Mouse (Mus musculus) frontal cortex, postnatal 36 days (tissue): Measurements from ENCODE around the gene Zfp27.
A peak's percentile ranks its signal among the peaks of the same experiment; 100 is the strongest.

Source experiments
- DNase-seq, 2 experiments: peaks; one replicate each; pipeline ENCODE4 v3.0.0; 2022; ENCODE audit warnings: low spot score in 2 of 2

The Zfp27 gene

DNA sequence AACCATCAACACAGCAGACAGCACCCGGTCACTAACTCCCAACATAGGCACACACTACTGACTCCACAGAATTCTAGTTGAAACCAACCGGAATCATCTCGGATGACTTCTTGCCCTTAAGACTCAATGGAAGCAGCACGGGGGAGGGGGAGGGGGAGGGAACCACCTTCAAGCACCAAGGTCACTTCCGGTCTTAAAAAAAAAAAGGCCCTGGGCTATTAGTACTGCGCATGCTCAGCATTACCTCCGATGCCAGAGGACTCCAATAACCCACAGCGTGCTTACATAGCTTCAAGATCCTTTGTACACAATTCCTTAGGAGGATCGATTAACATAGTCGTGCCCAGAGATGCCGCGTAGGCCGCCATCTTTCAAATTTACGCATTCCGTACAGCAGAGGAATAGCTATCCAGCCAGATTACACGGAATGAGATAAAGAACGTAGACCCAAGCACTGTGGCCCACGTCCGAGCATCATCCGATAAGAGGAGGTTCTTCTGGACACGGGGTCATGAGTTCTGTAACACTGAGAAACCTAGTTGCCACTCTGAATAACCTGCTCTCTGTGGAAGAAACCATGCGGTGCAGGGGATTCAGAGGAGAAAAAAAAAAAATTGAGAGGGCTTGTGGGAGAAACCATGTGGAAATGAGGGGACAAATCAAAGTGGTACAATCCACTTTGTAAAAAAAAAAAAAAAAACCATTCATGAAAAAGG, at the start of gene Zfp27:
Gene Zfp27, minus strand, starts transcription at position 607 of the 716 bp plus-strand sequence.
- DNase-seq: peak; percentile 74 to 75

DNA sequence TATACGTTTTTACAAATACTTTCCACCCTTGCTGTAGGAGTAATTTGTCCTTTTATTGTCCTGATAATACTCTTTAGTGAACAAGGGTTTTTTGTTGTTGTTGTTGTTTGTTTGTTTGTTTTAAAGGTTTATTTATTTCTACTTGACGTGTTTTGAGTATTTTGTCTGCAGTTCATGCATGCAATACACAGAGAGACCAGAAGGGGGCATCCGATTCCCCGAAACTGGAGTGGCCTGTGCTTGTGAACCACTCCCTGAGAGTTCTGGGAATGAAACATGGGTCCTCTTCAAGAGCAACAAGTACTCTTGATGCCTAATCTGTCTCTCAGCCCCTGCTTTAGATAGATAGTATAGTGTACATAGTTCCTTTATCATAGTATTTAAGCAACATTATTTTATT, 48.4 kb upstream of the Zfp27 start:
- DNase-seq: peak in 1 of 2 experiments; percentile 13

DNA sequence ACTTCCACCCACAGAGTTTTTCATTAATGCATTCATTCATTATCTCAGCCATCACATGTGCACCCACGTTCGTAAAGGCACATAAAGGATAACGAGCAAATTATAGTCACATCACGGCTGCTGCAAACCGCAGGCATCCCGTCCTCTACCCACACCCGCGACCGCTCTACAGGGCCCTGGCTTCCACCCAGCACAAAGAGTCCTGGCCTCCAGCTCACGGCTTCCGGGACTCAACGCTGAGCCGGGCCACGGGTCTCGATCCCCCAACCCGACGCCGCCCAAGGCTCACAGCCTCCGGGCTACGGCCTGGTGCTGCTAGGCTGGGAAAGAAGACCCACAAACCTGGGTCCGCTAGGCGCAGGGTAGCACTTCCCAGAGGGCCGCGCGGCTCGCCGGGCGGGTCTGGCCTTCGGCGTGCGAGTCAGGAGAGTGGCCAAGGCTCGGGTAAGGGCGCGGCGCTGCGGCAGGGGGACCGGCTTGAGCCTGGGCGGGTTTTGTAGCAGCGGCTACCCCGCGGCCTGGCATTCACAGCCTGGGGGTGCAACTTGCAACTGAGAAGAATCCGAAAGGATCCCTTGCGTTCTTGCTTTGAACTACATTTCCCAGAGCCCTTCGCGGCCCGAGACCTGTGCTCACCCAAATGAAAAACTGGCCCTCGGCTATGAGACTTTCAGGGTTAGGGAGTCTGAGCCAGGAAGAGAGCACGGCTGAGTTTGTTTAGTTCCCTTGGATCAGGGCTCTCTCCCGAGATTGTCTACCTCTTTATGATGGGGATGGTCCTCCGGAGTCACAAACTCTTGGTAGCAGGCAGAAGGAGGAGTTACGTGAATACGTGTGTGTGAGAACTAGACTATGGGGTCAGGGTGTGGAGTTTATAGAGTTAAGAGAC, 47.4 kb upstream of the Zfp27 start, which contains the start of gene Zfp74:
Gene Zfp74, minus strand, starts transcription at position 577 of the 889 bp plus-strand sequence.
- DNase-seq: peak; percentile 78 to 84

DNA sequence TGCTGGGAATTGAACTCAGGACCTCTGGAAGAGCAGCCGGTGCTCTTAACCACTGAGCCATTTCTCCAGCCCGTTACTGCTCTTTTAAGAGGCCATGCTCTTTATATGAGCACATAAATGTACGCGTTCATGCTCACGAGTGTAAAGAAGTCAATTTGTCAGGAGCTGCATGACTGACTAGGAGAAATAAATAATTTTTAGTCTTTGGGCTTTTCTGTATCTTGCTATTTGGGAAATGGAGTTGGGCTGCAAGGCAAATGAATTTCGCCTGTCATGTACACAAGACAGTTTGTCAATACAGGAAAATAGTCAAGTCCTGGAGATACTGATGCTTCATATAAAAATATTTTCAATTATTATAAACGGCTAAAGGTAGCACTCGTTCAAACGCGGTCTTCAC, 46.7 kb upstream of the Zfp27 start:
- DNase-seq: no peak

DNA sequence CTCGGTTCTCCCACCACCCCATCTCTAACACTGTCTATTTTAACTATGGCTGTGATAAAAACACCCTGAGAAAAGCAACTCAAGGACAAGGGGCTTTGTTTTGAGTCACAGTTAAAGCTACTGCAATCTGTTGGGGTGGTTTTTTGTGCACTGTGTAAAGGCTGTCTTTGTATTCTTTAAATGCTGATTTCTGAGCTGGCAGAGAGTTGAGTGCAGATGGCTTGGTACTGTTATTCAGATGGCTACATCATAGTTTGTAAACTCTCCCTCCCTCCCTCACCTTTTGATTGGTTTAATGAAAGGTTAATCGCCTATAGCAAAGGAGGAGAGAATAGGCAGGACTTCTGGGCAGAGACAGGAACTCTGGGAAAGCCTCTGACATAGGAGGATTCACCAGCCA, 37.8 kb upstream of the Zfp27 start:
- DNase-seq: no peak

DNA sequence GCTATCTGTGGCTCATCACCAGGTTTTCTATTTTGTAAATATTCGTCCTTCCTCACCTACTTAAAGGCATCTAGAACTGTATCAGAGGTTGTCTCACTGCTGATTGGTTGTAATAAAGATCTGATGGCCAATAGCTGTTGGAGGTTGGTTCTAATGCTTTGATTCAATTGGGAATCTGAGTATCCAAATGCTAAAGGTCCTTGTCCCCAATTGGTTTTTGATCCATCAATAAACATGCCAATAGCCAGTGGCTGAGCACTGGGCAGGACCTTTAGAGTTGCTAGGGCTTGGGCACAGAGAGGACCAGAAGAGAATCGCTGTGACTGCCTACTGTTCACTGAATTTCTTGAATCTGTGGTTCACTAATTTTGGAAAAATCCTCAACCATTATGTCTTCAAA, 37.3 kb upstream of the Zfp27 start:
- no peak for DNase-seq

DNA sequence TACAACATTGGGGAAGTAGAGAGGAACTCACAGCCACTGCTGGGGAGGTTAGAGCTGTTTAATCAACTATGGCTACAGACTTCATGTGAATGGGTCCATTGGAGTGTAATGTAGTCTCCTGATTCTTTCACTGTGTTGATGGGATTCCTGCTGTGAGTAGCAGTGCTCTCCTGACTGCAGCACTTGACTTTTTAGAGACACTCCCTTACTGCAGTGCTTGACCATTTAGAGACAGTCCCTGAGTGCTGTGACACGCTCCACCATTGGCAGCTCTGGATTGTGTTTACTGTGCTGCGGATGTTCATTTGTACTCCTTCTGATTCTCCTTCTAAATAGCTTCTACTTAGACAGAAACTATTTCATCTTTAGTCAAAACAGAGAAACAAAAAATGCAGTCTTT, 36.4 kb upstream of the Zfp27 start:
- no peak for DNase-seq

DNA sequence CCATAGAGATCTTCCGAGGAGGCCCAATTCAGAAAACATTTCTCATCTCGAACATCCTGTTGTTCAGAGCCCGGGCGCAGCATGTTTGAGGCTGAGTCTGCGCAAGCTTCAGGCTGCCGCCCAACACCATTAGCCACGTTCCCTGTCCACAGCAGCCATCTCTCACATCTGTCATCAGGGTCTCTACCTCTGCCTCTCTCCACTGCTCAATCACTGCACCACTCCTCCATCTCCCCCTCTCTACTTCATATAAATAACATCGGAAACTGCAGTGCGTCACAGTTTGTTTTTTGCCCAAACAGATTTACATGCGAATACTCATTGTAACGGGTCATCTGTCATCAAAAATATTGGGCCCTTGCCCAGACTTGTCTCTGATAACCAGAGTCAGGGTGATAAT, 34.7 kb upstream of the Zfp27 start:
- no peak for DNase-seq

DNA sequence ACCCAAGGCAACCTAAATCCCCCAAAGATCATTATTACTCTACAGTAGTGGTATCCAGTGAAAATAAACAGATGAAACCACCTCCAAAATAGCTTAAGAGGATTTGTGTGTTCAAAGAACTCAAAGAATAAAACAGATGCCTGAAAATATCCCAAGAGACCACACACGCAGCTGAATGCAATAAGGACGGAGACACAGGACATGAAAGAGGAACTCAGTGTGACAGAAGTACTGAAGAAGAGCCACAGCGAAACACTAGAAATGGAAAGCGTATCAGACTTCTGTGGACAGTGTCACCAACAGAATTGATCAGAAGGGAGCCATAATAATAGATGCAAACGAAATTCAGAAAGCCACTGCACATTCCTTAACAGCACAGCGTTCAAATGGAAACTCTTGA, 32.5 kb upstream of the Zfp27 start:
- no peak for DNase-seq

DNA sequence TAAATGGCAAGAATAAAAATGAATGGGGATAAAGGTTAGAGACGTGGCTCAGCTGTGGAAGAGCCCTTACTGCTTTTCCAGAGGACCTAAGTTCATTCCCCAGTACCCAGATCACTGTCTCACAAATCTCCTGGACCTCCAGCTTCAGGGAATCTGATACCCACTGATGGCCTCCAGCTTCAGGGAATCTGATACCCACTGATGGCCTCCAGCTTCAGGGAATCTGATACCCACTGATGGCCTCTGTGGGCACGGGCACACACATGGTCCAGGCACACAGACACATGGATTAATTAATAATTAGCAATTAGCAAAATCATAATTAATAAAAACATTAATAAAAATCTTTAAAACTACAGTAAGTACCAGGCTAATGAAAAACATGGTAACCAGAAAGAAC, 16.4 kb upstream of the Zfp27 start:
- DNase-seq: no peak

DNA sequence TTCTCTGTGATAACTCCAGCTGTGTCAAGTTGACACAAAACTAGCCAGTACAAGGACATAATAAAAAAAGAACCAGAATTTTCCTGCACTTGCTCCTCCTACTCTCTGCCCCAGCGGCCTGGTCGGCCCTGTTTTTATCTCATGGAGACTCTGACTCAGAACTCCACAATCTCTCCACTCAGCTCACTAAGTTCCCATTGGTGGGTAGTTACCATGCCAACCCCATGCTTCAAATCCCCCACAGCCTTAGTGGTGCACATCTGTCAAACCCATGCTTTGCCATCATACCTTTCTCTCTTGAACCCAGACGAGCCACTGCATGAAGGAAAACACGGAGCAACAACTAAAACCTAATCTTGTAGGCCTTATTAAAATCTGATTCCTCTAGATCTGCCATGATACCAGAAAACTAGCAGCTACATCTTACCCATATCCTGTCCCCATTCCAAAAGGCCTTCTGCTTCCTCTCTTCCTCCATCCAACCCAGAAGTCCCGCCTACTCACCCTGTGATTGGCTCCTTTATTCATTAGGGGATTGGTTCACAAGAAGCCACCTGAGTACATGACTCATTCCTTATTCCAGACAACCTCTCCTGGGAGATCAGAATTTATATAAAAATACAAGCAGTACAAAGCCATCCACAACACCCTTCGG, 15.2 kb upstream of the Zfp27 start:
- DNase-seq: peak in 1 of 2 experiments; percentile 23

DNA sequence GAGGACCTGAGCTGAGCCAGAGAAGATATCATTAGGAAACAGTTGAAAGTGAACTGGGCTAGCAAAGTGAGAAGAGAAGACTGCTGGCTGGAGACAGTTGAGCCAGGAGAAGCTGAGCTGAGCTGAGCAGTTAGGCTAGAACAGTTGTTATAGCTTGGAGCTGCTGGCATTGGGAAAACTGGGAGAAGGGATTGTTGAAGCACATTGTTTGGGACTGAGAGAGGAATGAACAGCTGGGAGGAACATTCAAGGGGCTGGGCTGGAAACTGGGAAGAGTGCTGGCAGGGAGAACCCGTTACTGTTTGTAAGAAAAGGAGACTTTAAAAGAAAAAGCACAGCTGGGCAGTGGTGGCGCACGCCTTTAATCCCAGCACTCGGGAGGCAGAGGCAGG, 11.7 kb upstream of the Zfp27 start:
- no peak for DNase-seq

DNA sequence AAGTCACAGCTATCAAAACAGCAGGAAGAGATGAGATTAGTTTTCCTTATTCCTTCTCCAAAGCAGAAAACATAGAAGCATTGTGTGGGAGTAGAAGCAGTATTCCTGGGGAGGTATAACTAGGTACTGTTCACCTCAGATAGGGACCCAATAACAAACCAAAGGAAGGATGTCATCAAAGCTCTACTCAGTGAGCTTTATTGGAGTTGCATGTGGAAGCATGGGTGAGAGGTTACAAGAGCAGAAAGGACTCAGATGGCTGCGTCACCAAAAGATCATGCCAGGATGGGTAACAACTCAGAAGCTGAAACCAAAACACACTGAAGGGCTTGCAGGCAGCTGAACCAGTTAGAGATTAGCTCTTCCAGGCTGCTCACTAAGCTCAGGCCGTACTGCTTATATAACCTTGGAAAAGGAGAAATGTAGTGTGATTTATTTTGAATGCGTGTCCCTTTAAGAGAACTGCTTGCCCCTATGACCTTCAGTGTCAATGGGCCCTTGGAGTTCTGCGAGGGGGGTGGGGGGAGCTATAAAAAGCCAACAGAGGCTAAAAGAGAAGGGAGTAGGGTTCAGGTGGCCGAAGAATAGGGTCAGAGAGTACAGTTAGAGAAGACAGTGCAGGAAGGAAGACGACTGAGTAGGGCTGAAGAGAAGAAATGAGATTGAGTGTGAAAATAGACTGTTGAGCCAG, 11.1 kb upstream of the Zfp27 start:
- DNase-seq: no peak

DNA sequence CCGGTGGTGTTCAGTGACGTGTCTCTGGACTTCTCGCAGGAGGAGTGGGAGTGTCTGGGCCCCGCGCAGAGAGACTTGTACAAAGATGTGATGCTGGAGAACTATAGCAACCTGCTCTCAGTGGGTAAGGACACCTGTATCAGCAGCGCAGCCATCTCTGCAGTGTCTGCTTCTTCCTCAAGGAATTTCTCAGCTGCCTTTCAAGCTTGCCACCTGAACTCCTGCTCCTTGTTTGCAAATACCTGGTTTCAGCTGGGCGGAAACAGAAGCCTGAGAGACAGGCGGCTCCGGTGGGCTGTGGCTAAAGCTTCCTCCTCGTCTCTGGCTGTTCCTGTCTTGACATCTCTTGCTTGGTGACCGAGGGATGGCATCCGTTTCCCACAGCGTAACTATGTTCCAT, 5.8 kb upstream of the Zfp27 start:
- DNase-seq: no peak

DNA sequence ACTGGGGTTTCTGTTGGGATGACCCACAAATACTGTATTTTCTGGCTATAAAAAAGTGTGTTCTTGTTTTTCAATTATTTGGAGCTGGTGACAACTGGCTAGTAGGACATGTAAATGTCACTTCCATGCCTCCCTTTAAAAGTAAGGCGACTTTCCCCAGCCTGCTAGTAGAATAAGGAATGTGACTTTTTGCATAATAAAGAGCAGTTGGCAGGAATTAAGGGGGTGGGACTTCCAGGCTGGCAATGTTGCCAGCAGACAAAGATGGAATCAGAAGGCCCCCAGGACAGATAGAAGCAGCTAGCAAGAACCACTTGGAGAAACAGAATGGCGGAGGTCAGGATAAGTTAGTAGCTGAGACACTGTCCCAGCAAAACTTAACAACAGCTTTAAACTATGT, 3.9 kb upstream of the Zfp27 start:
- no peak for DNase-seq

DNA sequence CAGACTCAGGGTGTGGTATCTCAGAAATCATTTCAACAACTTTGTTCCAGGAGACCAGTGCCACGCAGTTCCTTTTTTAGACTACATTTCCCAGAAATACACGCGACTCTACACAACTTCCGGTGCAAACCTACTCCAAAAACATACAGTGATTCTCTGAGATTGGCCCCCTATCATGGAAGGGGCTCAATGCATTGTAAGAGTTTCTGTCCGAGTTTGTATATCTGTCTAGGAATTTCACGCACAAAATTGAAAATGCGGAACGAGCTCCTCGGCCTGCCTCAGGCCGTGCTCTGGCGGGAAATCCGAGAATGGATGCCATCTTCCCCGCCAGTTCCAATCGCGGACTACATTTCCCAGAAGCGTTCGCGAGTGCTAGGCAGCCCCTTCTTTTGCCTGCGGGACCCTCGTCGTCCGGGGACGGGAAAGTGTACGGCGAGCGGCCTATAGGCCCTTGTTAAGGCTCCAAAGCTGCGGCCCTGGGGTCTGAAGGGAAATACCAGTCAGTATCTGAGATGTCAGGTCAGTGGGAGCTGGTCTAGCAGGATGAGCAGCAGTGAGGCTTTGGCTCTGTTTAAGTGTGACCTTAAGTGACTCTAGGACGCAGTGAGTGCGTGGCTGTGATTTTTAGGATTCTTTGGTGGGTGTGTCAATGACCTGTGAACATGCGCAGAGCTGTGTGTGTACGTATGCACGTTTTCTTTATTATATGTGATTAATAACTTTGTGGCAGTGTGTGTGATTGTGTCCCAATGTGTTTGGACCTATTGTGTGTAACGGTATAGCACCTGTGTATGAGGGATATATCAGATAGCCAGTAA, 2.0 kb upstream of the Zfp27 start, which contains the start of gene Zfp383:
Gene Zfp383, plus strand, starts transcription at position 94 of the 821 bp plus-strand sequence.
- DNase-seq: peak; percentile 86 to 88

DNA sequence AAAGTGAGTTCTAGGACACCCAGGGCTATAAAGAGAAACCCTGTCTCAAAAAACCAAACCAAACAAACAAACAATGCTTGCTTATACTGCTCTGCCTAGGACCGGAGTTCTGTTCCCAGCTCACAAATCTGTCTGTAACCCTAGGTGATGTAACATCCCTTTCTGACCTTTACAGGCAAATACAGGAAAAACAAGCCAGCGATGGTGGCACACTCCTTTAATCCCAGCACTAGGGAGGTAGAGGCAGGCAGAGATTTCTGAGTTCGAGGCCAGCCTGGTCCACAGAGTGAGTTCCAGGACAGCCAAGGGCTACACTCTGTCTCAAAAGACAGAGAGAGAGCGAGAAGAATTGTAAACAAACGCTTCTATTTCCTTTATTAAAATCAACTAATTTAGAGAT, 834 bp upstream of the Zfp27 start:
- no peak for DNase-seq

DNA sequence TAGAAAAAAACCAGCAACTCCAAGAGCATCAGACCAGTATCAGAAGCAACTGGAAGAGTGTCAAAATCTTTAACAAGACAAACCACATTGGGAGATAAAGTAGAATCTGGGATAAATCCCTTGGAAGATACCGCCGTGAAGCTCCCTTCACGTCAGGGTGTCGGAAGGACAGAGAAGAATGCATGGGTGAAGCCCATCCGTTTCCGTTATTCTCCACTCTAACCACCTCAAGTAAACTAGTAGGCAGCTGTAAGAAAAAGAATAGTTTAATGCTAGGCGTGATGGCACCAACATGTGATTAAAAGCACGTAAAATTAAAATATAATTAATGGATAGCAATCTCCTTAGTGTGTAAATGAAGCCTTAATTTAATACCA, 298 bp upstream of the Zfp27 start:
- peak in 1 of 2 experiments; percentile 12 for DNase-seq

DNA sequence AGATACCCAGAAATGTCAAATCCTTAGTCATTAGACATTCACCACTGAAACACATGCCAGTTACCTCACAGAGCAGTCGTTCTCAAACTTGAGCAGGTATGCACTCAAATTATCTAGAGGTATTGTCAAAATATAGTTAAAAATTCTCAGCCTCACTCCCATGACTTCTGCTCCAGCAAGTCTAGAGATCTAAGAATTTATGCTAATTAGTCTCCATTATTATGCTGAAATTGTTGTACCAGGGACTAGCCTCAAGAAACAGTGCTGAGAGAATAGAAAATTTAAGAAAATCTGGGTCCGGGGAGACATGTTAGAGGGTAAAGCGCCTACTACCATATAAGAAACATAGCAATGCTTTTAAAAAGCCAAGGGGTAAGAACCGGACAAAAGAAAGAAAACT, 2.3 kb downstream of the Zfp27 start:
- DNase-seq: no peak

DNA sequence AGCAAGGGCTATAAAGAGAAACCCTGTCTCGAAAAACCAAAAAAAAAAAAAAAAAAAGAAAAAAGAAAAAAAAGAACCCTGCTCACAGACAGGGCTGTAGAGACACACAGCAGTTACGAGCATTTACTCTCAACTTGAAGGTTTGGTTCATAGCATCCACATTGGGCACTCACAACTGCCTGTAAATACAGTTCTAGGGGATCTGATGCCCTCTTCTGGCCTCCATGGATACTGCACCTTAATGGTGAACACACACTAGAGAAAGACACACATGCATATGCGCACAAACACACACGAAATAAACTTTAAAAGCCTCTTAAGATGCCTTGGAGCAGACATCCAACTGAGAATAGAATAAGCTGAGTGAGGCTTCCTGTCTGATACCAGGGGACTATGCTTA, 8.0 kb downstream of the Zfp27 start:
- no peak for DNase-seq

DNA sequence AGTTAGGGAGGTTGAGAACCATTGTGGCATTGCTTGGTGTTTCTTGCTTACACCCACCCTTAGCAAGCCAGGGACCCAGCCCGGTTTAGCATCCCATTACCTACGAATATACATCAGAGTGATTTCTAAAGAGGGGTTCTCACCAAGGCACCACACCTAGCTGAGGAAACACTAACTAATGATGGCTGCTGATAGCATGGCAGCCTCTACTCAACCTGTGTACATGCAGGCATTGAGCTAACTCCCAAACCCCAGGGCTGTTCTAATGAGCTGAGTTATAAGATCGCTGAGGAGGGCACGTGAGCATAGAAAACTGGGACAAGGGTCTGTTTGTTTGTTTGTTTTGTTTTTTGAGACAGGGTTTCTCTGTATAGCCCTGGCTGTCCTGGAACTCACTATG, 13.6 kb downstream of the Zfp27 start:
- DNase-seq: no peak
